Mouse (Mus musculus) lung, adult 2 months (tissue): ENCODE measurements around the gene Xylt2.

Experiments used
- CTCF ChIP-seq: fragments of 200-500 bp; IDR thresholded peaks from 2 replicates; pipeline ENCODE4 v1.5.1; 2011; ENCODE audit warnings: mild to moderate bottlenecking, low read length, control low read depth; ENCODE audit not compliant: insufficient read depth
- POLR2A ChIP-seq: fragments of 200-500 bp; IDR thresholded peaks from 2 replicates; pipeline ENCODE4 v1.6.1; 2011; ENCODE audit warnings: low read depth, mild to moderate bottlenecking, control low read depth, low read length, borderline replicate concordance; ENCODE audit errors: extremely low read depth

DNA sequence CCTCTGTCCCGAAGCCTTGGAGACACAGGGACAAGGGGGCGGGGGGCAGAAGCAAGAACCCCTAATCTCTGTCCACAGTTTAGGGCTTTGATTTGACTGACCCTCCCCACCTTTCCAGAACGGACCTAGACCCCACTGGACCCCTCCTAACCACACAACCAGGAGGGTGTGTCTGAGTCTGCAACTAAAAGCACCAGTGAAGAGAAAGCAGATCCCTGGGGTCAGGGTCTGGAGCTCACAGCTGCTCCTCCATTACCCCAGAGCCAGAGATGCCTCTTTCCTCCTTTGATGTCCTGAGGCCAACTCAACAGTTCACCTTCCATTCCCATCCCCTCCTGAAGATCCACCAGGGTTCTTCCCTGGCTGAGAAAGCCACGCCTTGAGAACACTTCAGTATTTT, 1.0 kb downstream of the Xylt2 start:
- TF ChIP-seq CTCF (no peak), POLR2A (no peak)
